Mouse (Mus musculus) testis, adult 2 months (tissue): Measurements from ENCODE around the gene Tmod1.

Experiments
- CTCF ChIP-seq: fragments of 200-500 bp; IDR thresholded peaks from 2 replicates; pipeline ENCODE4 v1.5.1; 2012; ENCODE audit warnings: low read depth, mild to moderate bottlenecking, inconsistent platforms, low read length, moderate library complexity; ENCODE audit not compliant: control insufficient read depth, insufficient read depth, insufficient replicate concordance
- POLR2A ChIP-seq: fragments of 200-500 bp; IDR thresholded peaks from 2 replicates; pipeline ENCODE4 v1.6.1; 2012; ENCODE audit warnings: low read depth, mild to moderate bottlenecking, inconsistent platforms, low read length, moderate library complexity; ENCODE audit not compliant: control insufficient read depth

GRCm38 (mm10) chr4:46116544-46117175 lies 77.9 kb downstream of the Tmod1 start:
- TF ChIP-seq CTCF (no peak), POLR2A (no peak)
